Mouse (Mus musculus): ENCODE data around the gene Lpar3. TPM values are rescaled to one million over a fixed set of nuclear protein-coding genes. Genes with fewer than 3 reads are reported as not detected.

The Lpar3 gene
- total and polyA plus RNA-seq, 3 experiments: 0.11 TPM; not detected in 2

DNA sequence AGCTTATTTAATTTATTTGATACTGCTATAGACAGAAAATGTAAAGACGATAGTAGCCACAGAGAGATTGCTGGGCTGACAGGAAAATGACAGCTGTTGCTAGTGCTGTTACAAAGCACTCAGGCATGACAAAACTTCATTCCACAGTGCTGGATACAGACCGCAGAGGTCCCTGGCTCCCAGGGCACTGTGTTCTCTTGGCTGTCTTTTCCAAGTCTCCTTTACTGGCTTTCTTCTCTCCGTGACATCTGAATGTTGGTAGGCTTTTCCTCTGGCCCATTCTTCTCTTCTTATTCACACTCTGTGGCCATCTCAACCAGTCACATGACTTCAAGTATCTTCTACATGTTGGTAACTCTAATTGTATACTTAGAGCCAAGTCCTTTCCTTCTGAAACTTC is 86.6 kb downstream of the Lpar3 start:
- no peak for ATAC-seq (ENCODE audit: extremely low read depth, insufficient number of reproducible peaks, low FRiP score, poor library complexity, severe bottlenecking)
- TF ChIP-seq POLR2AphosphoS5 (IDR thresholded peaks at IDR 0.05; ENCODE audit: insufficient replicate concordance, low read depth, low read length): no peak
- H3K9me3 ChIP-seq (replicated peaks): no peaks in the 10 kb centered on the region
- H3K27me3 ChIP-seq (ENCODE audit: insufficient read depth, low read length): no peaks in the 10 kb centered on the region
- no peaks in the 10 kb centered on the region for H3K4me1 ChIP-seq (ENCODE audit: insufficient read depth, low read depth, low read length)
- no peak overlapping the region for H3K4me3 ChIP-seq (ENCODE audit: low read depth, low read length)
- no peak for DNase-seq (ENCODE audit: low spot score)
- H3K36me3 ChIP-seq (replicated peaks): no peaks in the 10 kb centered on the region

DNA sequence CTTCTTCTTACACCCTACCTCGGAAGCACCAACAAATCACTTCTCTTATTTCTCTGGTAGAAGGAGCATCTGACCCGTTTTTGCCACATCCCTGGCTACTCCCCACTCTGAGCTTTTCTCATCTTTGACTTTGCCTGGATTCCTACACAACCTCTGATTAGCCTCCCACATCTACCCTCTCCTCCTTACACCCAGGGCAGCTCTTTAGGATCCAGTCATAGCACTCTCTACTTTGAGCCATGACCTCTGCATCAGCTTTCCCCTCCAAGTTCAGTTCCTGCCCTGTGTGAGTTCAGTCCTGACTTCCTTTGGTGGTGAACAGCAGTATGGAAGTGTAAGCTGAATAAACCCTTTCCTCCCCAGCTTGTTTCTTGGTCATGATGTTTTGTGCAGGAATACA is 87.1 kb downstream of the Lpar3 start:
- no peak overlapping the region for H3K4me3 ChIP-seq (ENCODE audit: low read depth, low read length)
- TF ChIP-seq TAL1 (conservative IDR thresholded peaks at IDR 0.05; ENCODE audit: low read depth, low read length) (no peak), POLR2AphosphoS5 (IDR thresholded peaks at IDR 0.05; ENCODE audit: insufficient replicate concordance, low read depth, low read length) (no peak), GATA1 (IDR thresholded peaks at IDR 0.05; ENCODE audit: borderline replicate concordance, low read length) (no peak), GATA2 (IDR thresholded peaks at IDR 0.05; ENCODE audit: borderline replicate concordance, low read depth, low read length) (no peak), CTCF (IDR thresholded peaks at IDR 0.05; ENCODE audit: low read depth, low read length) (no peak)

DNA sequence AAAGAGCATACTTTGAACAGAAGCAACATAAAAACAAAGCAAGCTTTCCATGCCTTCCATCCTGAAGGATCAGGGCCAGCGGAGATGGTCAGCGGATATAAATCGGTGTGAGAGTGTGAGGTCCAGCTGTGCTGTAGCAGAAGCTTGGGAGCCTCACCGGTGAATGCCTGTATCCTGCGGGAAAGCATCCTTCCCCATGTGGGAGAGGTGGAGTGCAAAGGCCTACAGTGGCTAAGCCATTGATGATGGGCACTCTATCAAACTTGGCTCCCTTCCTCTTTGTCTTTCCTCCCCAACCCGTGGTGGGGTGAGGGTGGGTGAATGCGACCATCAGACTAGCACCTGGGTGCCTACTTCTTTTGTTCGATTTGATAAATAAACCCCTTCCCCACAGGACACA is 88.8 kb downstream of the Lpar3 start:
- Histone ChIP-seq H3K36me3 (replicated peaks) (no peaks in the 10 kb centered on the region), H3K4me1 (ENCODE audit: insufficient read depth, low read depth, low read length) (no peaks in the 10 kb centered on the region), H3K4me3 (ENCODE audit: low read depth, low read length) (no peak overlapping the region), H3K27me3 (ENCODE audit: insufficient read depth, low read length) (no peaks in the 10 kb centered on the region), H3K9me3 (replicated peaks) (no peaks in the 10 kb centered on the region)
- DNase-seq (ENCODE audit: low spot score): no peak
- ATAC-seq (ENCODE audit: extremely low read depth, insufficient number of reproducible peaks, low FRiP score, poor library complexity, severe bottlenecking): no peak
- TF ChIP-seq TAL1 (conservative IDR thresholded peaks at IDR 0.05; ENCODE audit: low read depth, low read length): no peak
- TF ChIP-seq GATA2 (IDR thresholded peaks at IDR 0.05; ENCODE audit: borderline replicate concordance, low read depth, low read length): no peak
- no peak for TF ChIP-seq POLR2AphosphoS5 (IDR thresholded peaks at IDR 0.05; ENCODE audit: insufficient replicate concordance, low read depth, low read length)
- no peak for TF ChIP-seq GATA1 (IDR thresholded peaks at IDR 0.05; ENCODE audit: borderline replicate concordance, low read length)
- TF ChIP-seq CTCF (IDR thresholded peaks at IDR 0.05; ENCODE audit: low read depth, low read length): no peak

More for the DNA sequence above, 87.1 kb downstream of the Lpar3 start:
- DNase-seq (ENCODE audit: low spot score): no peak
- H3K36me3 ChIP-seq (replicated peaks): no peaks in the 10 kb centered on the region
- no peaks in the 10 kb centered on the region for H3K27me3 ChIP-seq (ENCODE audit: insufficient read depth, low read length)
- no peaks in the 10 kb centered on the region for H3K4me1 ChIP-seq (ENCODE audit: insufficient read depth, low read depth, low read length)
- no peaks in the 10 kb centered on the region for H3K9me3 ChIP-seq (replicated peaks)
- ATAC-seq (ENCODE audit: extremely low read depth, insufficient number of reproducible peaks, low FRiP score, poor library complexity, severe bottlenecking): no peak

DNA sequence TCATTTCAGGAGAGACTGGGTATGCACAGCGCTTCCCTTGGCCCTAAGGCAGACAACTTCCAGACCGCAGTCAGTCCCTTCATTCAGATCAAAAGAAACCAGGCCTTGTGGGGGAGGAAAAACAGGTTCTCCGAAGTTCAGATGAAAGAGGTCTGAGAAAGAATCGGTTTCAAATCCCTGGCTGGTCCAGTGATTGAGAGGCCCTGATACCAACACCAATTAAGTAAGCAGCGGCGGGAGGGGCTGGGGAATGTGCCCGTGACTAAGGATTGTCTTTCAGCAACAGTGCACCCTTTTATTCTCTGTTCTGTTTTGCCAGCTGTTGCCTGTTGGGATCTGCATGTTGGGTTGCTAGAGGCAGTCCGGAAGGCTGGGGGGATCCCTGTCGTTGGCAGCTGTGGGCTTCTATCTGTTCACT is 90.4 kb downstream of the Lpar3 start:
- H3K36me3 ChIP-seq (replicated peaks): no peaks in the 10 kb centered on the region
- TF ChIP-seq GATA1 (IDR thresholded peaks at IDR 0.05; ENCODE audit: borderline replicate concordance, low read length) (no peak), GATA2 (IDR thresholded peaks at IDR 0.05; ENCODE audit: borderline replicate concordance, low read depth, low read length) (no peak), TAL1 (conservative IDR thresholded peaks at IDR 0.05; ENCODE audit: low read depth, low read length) (no peak), POLR2AphosphoS5 (IDR thresholded peaks at IDR 0.05; ENCODE audit: insufficient replicate concordance, low read depth, low read length) (no peak), CTCF (IDR thresholded peaks at IDR 0.05; ENCODE audit: low read depth, low read length) (no peak)

DNA sequence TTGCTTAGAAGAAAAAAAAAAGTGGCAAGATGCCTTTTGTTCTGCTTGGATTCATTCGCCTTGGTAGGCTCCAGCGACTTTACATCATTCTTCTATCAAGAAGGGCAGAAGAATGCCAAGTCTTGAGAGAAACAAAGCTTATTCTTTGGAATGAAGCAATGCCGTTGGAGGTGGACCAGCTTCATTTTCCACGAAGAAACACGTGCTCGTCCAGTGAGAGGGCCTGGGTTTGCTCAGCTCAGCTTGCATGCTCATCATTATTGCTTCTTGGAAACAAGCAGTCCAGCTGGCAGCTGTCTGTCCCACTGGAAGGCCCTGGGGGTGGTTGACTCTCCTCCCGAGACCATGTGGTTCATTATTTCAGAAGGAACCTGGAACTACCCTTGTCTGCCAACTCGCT is 94.7 kb downstream of the Lpar3 start:
- Histone ChIP-seq H3K4me3 (ENCODE audit: low read depth, low read length) (no peak overlapping the region), H3K27me3 (ENCODE audit: insufficient read depth, low read length) (no peaks in the 10 kb centered on the region), H3K9me3 (replicated peaks) (no peaks in the 10 kb centered on the region), H3K4me1 (ENCODE audit: insufficient read depth, low read depth, low read length) (no peaks in the 10 kb centered on the region), H3K36me3 (replicated peaks) (no peaks in the 10 kb centered on the region)
- DNase-seq (ENCODE audit: low spot score) (no peak), ATAC-seq (ENCODE audit: extremely low read depth, insufficient number of reproducible peaks, low FRiP score, poor library complexity, severe bottlenecking) (no peak)
- TF ChIP-seq TAL1 (conservative IDR thresholded peaks at IDR 0.05; ENCODE audit: low read depth, low read length) (no peak), POLR2AphosphoS5 (IDR thresholded peaks at IDR 0.05; ENCODE audit: insufficient replicate concordance, low read depth, low read length) (no peak), CTCF (IDR thresholded peaks at IDR 0.05; ENCODE audit: low read depth, low read length) (no peak), GATA1 (IDR thresholded peaks at IDR 0.05; ENCODE audit: borderline replicate concordance, low read length) (no peak), GATA2 (IDR thresholded peaks at IDR 0.05; ENCODE audit: borderline replicate concordance, low read depth, low read length) (no peak)

More for the DNA sequence above, 90.4 kb downstream of the Lpar3 start:
- no peaks in the 10 kb centered on the region for H3K9me3 ChIP-seq (replicated peaks)
- no peaks in the 10 kb centered on the region for H3K4me1 ChIP-seq (ENCODE audit: insufficient read depth, low read depth, low read length)
- no peaks in the 10 kb centered on the region for H3K27me3 ChIP-seq (ENCODE audit: insufficient read depth, low read length)
- no peak for DNase-seq (ENCODE audit: low spot score)
- no peak for ATAC-seq (ENCODE audit: extremely low read depth, insufficient number of reproducible peaks, low FRiP score, poor library complexity, severe bottlenecking)
- H3K4me3 ChIP-seq (ENCODE audit: low read depth, low read length): no peak overlapping the region

DNA sequence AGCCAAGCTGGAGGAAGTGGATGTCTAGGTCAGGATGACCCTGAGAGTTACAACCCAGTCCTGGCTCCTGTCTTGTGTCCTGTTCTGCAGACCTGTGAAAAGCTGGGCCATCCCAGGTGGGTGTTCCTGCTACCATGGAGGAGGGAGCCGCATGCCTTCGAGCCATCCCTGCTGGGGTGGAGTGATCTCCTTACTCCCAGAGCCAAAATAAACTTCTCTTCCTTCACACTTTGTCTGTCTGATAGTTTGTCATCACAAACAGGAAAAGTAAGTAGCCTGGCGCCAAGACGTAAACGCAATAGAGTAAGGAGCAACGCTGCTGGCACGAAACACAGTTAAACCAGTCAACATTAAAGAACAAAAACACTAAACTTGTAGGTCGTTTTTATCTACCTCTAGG is 95.5 kb downstream of the Lpar3 start:
- no peak overlapping the region for H3K4me3 ChIP-seq (ENCODE audit: low read depth, low read length)
- TF ChIP-seq POLR2AphosphoS5 (IDR thresholded peaks at IDR 0.05; ENCODE audit: insufficient replicate concordance, low read depth, low read length) (no peak), CTCF (IDR thresholded peaks at IDR 0.05; ENCODE audit: low read depth, low read length) (no peak), GATA2 (IDR thresholded peaks at IDR 0.05; ENCODE audit: borderline replicate concordance, low read depth, low read length) (no peak), GATA1 (IDR thresholded peaks at IDR 0.05; ENCODE audit: borderline replicate concordance, low read length) (no peak), TAL1 (conservative IDR thresholded peaks at IDR 0.05; ENCODE audit: low read depth, low read length) (no peak)
- H3K9me3 ChIP-seq (replicated peaks): no peaks in the 10 kb centered on the region
- no peaks in the 10 kb centered on the region for H3K4me1 ChIP-seq (ENCODE audit: insufficient read depth, low read depth, low read length)
- DNase-seq (ENCODE audit: low spot score): no peak
- ATAC-seq (ENCODE audit: extremely low read depth, insufficient number of reproducible peaks, low FRiP score, poor library complexity, severe bottlenecking): no peak
- H3K27me3 ChIP-seq (ENCODE audit: insufficient read depth, low read length): no peaks in the 10 kb centered on the region
- H3K36me3 ChIP-seq (replicated peaks): no peaks in the 10 kb centered on the region

DNA sequence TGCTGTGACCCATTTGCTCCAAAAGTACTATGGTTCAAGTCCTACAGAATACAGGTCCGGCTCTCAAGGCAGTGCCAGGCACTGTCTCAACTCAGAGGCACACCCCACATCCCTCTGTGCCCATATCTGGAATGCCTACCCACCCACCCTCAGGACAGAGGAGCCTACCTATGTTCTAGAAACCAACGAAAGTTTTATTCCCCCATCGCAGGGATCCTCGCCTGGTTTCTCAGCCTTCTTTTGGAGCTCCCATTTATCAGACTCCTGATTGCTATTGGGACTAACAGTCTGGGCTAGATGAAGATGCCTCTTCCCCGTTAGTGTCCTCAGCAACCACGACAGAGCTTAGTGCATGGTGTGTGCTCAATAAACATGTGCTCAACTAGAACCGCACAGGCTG is 96.6 kb downstream of the Lpar3 start:
- no peaks in the 10 kb centered on the region for H3K4me1 ChIP-seq (ENCODE audit: insufficient read depth, low read depth, low read length)
- no peak overlapping the region for H3K4me3 ChIP-seq (ENCODE audit: low read depth, low read length)
- ATAC-seq (ENCODE audit: extremely low read depth, insufficient number of reproducible peaks, low FRiP score, poor library complexity, severe bottlenecking) (no peak), DNase-seq (ENCODE audit: low spot score) (no peak)
- H3K27me3 ChIP-seq (ENCODE audit: insufficient read depth, low read length): no peaks in the 10 kb centered on the region
- no peaks in the 10 kb centered on the region for H3K36me3 ChIP-seq (replicated peaks)
- no peaks in the 10 kb centered on the region for H3K9me3 ChIP-seq (replicated peaks)
- TF ChIP-seq POLR2AphosphoS5 (IDR thresholded peaks at IDR 0.05; ENCODE audit: insufficient replicate concordance, low read depth, low read length) (no peak), TAL1 (conservative IDR thresholded peaks at IDR 0.05; ENCODE audit: low read depth, low read length) (no peak), GATA2 (IDR thresholded peaks at IDR 0.05; ENCODE audit: borderline replicate concordance, low read depth, low read length) (no peak), CTCF (IDR thresholded peaks at IDR 0.05; ENCODE audit: low read depth, low read length) (no peak), GATA1 (IDR thresholded peaks at IDR 0.05; ENCODE audit: borderline replicate concordance, low read length) (no peak)
